Mouse (Mus musculus) cerebellum, postnatal 10 days (tissue): Measurements from ENCODE around the gene Mrpl21.

Experiments used
- DNase-seq, 2 experiments: peaks; one replicate each; pipeline ENCODE4 v3.0.0; 2021; ENCODE audit warnings: mixed read lengths in 2 of 2

The Mrpl21 gene

DNA sequence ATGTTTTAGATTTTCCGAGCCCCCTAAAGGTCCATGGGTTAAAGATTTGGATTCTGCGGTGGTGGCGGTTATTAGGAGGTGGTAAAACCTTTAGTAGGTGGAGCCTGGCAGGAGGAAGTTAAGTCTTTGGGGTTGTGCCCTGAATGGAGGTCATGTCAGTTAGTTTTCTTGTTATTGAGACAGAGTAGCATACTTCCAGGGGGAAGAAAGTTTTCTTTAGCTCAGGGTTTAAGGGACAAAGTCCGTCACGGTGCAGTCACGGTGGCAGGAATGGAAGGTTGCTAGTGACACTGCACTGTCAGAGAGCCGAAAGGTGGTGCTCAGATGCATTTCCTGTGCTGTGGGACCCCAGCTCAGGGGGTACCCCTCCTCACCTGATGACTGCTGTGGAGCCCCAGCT is 15.1 kb downstream of the Mrpl21 start:
- no peak for DNase-seq

DNA sequence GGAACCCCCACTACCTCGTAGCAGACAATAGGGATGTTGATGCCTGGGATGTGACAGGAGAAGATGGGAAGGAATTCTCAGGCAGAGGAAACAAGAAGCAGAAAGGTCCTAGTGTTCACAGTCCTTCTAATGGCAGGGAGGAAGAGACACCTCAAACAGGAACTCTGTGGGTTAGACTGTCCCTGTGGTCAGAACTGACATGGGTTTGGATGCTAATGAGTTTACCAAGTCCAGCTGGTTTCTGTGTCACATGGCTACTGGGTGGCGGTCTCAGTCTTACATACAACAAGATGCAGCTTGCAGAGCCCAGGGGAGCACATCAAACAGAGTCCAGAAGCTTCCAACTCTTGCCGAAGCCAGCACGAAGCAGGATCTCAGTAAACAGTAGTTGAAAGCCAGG is 21.3 kb downstream of the Mrpl21 start:
- DNase-seq: no peak

DNA sequence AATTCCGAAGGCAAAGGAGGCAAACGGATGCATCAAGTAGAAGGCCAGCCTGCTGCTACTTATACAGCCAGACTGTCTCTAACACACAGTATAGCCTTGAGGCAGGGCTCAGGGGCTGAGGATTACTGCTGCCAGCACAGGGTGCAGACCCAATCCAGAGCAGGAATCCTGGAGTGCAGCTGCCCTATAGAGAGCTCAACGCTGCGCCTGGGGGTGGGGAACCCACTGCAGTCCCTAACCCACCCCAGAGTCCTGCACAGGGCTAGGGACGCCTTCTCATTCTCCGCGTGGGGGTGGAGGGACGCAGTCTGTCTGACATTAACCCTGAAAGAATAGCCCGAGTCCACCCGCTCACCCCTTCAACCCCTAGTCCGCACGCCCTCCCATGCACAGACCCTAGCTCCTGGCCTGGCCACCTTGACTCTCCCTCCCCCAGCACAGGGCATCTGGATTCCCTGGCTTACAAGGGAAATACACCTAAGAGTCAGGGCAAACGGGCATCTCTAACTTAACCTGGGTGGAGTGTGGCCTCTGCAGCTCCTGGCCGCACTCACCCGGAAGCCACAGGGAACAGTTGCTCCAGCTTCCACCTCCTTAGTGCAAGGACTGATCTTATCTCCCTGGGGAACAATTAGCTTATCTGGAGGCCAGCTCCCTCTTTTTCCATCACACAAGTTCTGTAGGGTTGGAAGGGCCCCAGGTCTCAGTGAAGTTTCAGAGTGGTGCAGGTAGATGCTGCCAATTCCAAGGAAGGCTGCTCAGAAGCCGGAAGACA is 24.7 kb downstream of the Mrpl21 start:
- no peak for DNase-seq

DNA sequence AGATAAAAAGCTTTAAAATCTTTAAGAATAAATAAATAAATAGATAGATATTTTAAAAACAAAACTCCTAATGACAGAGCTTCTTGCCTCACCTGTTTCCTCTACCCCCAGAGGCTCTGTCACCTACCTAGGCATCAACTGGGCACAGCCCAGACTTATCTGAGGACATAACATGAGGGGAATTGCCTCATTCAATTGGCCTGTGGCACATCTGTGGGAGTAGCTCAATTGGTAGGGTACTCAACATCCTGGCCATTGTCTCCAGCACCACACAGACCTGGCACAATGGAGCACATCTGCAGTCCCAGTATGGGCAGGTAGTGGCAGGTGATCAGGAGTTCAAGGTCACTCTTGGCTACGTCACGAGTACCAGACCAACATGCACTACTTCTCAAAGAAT is 36.6 kb downstream of the Mrpl21 start:
- DNase-seq: no peak

DNA sequence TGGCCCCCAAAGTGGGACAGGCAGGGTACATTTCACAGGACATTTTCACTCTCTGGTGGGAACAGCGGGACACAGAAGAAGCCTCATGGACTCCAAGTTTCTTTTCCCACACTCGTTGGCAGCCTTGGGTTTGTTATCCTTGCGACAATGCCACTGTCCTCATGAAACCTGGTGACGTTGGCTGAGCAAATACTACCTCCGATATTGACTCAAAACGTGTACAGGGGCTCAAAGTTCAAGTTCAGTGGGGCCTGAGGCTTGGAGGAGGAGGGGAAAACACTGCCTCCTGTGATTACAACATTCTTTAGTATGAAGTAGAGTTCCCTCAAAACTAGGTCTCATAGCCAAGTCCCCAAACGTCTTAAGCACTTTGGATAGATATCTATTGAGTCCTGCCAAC is 37.4 kb downstream of the Mrpl21 start:
- no peak for DNase-seq

DNA sequence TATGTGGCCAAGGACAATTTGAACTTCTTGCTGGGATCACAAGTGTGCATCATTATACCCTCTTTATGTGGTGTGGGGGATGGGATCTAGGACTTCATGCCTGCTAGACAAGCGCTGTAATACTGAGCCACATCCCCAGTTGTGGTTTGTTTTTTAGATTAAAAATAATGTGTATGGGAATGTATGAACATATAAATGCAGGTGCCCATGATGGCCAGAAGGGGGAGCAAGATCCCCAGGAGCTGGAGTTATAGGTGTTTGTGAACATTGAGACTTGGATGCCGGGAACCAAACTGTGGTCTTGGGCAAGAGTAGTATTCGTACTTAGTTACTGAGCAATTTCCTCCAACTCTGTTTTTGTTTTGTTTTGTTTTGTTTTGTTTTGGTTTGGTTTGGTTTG is 38.1 kb downstream of the Mrpl21 start:
- DNase-seq: no peak

DNA sequence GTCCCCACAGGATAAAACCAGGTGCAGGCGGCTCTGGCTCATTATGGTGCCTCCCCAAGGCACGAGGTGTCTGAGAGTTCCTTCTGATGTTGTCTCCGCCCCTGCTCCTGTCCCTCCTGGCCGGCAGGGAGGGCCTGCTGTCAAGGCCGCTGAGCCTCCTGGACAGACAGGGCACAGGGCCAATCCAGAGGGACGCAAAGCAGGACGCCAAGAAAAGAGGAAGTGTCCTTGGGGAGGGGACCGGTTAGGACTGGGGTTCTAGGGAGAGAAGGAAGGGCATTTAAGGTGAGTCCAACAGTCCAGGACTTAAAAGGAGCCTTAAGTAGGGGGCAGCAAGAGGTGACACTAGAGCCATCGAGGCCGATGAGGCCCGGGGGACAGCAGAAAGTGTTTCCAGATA is 38.9 kb downstream of the Mrpl21 start:
- DNase-seq: peak; percentile 26 to 42

DNA sequence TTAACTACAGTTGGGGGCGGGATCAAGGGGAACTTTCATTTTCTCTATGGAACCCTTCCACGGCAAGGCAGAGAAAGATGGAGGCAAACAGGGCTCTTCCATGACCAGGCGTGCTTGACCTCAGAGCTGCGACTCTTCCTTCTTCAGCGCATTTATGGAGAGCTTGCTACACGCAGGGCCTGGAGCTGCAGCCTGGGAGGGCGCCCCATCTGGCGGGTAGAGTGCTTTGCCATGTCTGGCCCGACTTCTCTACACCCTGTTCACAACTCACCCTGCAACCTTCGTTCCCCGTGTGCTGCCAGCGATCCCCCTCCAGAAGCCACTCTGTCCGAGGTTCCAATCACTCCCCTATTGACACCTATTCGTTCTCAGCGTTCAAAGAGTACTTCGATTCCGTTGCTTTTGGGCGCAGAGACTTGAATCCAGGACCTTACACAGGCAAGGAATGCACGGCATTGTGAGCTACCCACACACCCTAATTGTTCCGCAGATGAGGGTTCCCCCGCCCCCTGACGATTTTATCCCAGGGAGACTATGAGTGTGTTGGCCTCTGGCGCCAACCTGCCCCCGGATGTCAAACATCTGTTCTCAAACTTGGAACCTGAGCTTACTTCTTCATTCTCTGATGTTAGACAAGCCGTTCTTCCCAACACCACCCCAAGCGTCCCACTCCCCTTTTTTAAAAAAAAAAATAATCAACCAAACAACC is 39.7 kb downstream of the Mrpl21 start, which contains the start of gene Cpt1a:
Cpt1a (plus strand) TSS at position 74 of the 709 bp plus-strand sequence.
- peak; percentile 47 to 57 for DNase-seq

DNA sequence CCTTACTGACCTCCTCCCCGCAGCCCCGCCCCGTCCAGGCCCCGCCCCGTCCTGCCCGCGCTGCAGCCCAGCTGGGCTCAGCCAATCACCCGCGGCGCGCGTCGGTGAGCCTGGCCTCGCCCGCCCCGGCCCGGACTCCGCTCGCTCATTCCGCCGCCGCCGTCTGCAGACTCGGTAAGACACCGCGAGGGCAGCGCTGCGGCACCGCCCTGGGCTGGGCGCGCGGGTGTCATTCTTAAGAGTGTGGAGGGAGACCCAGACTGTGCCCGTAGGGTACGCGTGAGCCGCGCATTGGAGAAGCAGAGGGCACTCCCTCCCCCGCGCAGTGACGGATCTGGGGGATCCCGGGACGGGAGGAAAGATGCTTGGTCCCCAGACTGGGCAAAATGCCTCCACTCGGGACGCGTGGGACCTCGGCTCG is 40.5 kb downstream of the Mrpl21 start:
- peak; percentile 70 to 84 for DNase-seq

DNA sequence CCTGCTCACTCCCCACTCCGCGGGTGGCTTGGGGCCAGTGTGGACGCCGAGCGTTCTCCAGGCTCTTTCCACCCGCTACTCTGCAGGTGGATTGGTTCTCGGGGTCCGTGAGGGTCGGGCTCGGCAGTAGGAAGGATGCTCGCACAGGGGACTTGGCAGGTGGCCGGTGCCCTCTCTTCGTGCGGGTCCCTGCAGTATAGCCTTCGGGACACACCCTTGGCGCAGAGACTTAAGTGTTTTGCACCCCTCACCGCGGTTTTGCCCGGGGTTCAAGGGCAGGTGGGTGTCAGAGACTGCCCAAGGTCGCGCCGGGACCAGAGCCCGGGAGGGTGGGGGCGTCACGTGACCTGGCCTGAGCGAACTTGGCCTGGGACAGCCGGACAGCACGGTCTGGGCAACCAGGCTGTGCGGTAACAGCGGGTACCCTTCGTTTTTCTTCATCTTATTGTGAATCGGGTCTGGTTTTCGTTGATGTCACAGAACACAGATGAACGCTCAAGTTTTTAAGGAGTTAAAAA is 41.1 kb downstream of the Mrpl21 start:
- DNase-seq: peak; percentile 52 to 64

DNA sequence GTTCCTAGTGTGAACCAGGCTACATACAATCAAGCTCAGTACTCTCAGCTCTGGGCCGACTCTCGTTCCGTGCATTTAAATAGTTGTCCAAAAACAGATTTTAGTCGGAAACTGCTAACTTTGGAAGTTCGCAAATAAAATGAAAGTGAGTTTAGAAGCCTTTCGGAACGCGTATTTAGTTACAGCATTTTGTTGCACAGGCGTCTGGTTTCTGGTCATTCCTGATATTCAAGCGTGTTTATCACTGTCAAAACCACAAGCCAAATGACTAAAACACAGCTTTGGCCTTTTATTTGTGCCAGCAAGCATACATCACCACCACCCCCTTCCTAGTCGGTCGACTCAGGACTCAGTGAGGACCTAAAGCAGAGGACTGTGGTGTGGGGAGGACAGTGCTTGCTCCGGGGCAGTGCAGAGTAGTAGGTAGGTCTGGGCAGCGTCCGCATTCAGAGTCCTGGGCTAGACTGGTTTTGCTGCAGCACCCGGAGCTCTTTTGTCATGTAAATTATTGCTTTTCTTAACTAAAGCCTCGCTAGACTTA is 41.6 kb downstream of the Mrpl21 start:
- DNase-seq: peak; percentile 16 to 23

DNA sequence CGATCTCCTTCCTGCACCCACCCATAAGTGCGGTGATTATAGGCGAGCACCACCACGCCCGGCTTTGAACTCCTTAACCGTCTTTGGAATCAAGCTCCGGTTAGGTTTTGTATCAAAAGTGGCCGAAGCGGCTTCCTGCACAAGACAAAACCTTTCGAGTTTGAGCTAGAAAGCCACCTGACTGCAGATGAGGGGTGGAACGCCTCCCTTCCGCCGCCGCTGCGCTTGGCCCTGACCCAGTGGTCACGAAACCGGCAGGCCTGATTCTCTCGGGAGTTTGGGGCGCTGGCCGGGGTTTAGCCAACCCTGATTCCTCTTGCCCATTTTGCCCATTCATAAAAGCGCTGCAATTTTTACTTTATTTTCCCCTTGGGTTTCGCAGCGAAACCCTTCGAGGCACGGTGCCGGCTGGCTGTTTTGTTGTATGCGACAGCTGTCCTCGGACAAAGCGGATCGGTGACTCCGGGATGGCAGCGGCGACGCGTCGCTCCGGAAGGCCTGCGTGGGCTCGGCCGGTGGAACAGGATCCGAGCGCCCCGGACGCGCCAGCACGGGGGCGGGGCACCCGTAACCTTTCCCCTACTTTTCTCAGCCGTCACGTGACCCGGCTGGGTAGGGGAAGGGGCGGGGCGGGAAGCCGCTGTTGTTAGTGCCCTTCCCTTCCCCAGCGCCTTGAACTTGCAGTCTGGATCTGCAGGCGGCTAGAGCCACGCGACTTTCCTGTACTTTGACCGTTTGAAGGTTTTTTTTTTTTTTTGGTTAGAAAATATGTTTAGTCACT is 42.4 kb downstream of the Mrpl21 start:
- peak; percentile 91 to 94 for DNase-seq

DNA sequence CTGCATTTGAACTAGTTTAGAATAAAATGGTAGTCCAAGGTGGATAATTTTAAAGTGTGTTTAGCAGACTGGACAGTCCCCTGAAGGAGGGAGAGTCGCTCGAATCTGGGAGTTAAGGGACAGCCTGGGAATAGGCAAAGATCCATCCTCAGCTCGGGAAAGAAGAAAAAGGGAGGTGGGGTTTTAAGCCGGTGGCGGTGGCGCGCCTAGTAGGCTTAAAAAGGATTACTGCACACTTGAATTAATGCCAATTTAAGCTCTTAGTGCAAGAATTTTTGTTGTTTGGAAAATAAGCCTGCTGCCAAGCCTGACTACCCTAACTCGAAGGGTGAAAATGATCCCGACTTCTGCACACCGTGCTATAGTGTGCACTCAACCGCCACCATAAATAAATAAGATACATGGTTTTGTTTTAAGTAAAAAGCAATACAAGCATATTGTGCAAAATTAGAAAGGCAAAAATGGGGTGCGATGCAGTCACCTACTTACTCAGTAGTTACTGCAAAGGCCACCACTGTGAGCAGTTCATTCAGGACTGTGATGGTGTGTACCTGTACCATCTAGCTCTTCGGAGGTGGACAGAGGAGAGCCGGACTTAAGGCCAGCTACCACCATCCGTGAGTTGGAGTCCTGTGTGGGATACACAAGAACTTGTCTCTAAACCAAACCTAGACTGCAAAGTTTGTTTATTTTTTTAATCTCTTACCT is 43.2 kb downstream of the Mrpl21 start:
- DNase-seq: no peak

DNA sequence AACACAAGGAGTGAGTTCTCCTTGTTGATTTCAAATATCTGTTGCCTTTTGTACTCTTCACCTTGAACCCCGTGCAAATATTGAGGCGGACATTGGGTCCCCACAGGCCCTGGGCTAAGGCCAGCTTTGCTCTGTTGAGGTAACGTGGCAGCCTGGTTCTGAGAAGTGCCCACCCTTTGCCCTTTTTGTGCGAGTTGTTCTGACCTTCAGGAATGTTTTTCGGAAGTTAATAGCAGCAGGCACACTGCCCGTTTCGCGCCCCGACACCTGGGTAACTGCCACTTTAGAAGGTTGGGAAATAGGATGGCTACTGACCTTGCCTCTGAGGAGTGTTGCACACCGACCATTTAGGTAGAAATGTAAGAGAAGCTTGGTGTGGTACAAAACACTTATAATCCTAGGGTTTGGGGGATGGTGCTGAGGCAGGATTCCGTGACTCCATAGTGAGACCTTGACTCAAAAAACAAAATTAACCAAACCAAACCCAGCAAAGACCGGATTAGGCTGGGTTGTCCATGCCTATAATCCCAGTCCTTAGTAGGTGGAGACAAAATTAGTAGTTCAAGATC is 43.9 kb downstream of the Mrpl21 start:
- DNase-seq: no peak

DNA sequence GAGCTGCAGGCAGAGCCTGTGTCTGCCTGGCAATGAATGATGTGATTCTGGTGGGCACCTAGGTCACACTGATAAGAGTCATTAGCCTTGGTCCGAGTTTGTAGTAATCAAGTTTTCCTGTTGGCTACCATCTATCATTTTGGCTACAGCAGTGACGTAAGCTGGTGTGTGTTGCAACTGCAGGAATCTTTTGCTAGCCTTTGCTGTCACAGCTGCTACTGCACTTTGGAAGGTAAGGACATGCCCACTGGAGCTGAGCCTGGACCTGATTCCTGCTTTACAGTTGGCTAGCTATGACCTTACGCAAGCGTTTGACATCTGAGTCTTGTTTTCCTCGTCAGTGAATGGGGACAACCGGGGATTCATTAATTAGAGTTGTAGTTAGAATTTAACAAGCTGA is 50.5 kb downstream of the Mrpl21 start:
- DNase-seq: no peak

DNA sequence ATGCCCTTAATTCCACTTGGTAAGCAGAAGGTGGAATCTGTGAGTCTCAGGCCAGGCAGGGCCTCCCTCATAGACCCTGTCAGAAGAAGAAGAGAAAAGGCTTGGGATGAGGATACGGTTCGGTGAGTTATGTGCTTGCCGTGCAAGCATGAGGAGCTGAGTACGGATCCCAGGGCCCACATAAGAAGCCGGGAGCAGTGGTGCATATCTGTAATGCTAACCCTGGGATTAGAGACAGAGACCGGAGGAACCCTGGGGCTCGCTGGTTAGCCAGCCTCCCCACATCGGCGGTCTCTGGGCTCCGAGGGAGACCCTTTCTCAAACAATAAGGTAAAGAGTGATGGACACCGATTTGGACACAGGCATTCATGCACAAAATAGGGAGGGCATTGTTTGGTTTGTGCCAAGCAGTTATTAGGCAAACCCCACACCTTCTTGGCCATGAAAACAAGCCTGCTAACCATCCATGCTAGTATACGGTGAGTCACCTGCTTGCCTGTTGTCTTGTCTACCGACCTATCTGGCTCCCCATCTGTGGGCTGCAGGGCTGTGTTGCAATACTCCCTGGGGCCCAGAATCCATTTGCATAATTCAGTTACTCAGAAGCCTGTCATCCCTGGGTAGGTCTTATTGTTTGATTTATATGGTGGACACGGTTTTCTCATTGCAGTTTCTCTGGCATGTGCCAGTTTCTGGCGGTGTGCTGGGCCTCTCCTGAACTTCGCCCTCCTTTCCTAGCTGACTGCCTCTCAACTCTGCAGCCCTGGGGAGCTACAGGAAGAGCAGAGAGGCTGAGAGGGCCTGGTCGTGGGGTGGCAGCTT is 51.2 kb downstream of the Mrpl21 start:
- DNase-seq: no peak

DNA sequence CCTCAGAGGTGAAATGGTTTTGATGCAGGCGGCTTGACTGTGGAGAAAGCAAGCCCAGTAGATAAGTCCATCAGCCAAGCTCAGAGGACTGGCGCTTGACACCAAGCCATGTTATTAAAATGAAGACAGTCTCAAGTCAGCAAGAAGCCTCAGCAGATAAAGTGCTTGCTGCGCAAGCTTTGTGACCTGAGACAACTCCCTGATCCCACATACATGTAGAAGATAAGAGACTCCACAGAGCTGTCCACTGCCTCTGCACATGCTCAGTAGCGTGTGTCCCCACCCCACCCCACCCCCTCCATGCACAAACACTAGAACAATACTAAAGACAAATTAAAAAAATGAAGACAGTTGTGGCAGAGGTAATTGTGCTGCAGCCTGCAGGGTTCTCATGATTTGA is 51.8 kb downstream of the Mrpl21 start:
- DNase-seq: no peak

DNA sequence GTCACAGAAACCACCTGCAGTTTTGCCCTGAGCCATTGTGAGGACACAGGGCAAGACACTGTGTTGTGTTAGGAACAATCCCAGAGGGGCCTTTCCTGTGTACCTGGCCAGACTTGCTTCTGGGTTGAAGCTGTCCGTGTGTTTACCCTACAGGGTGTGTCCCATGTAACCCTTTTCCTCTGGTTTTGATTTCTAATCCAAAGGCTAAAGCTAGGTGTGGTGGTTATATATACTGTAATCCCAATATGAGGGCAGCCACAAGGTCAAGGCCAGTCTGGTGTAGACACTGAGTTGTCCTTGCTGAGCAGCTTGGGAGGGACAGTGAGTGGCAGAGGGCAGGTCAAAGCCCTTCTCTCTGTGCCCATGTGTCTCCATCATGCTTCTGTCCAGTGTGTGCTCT is 53.2 kb downstream of the Mrpl21 start:
- DNase-seq: no peak

DNA sequence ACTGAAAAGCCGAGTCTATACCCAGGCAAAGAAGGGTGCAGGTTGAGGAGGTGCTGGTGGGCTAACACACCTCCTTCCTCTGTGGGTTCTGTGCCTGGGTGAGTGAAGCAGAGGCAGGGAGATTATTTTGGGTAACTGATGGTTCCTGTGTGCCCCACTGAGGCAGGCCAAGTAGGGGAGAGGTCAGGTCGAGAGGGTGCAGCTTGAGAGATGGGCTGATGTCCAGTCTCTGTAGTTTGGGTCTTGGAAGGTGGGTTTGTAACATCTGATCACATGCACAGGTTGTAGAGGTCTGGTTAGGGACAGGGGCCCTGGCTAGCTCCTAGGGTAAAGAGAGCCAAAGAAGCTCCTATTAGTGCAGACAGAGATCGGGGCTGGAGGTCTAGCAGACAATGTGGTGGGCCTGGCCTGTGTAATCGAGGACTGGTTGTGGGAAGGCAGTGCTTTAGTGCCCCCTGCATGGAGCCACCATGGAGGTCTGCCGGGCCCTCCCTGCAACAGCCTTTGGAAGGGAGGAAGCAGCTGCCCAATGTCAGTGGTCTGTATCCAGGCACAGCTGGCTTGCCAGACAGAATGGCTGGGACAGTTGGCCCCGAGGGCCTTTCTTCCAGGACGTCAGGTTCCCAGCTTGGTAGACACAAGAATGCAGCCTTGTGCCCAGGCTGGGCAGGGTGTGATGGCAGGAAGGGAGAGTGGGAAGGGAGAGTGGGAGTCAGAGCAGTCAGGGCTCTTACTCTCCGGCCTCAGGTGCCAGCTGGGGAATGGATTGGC is 54.0 kb downstream of the Mrpl21 start:
- DNase-seq: no peak

DNA sequence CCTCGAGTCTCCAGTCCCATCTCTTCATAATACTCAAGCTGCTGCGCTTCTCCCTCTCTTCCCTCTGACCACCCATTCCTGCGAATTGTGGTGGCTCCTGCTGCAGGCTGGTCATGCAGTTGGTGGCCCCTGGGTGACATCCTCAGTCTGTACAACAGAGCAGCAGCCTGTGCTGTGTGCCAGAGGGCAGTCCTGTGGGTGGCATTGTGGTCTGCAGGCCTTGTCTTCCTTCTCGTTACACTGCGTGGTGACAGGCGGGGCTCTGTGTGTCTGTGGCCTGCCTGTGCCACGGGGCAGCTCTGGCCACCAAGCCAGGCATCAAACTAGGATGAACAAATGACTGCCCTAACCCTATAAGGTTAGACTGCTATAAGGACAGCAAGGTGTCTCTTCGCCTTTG is 56.5 kb downstream of the Mrpl21 start:
- no peak for DNase-seq
